Mouse (Mus musculus): ENCODE results near the gene Olfr691. TPM values are rescaled to one million over a fixed set of nuclear protein-coding genes. Genes with fewer than 3 reads are reported as not detected.
"Not testable (repeated sequence)": the region's sequence is repeated elsewhere in the genome, so short reads cannot be mapped to it uniquely, and the experiment has no call there.

The Olfr691 gene
- polyA plus RNA-seq, 1 experiment: not detected

DNA sequence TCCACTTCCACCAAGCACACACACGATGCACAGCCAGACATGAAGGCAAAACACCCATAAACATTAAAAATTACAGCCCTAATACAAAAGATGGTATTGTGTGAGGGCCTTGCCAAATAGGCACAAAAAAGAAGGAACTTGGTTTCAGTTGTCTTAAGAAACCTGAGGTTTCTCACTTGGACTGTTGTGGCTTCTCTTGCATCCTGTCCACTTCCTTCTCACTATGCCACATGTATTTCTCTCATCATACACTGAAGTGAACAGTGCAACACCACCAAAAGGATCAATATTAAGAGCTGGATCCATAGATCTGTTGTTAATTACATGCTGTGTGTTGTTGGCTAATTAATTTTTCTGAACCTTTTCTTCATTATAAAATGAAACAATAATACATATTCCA lies 30.8 kb upstream of the Olfr691 start:
- Histone ChIP-seq H3K27me3 (ENCODE audit: control insufficient read depth, insufficient read depth, low read length) (no peaks in the 10 kb centered on the region), H3K27ac (ENCODE audit: insufficient read depth, low read length) (no peak overlapping the region), H3K4me3 (ENCODE audit: extremely low read depth, insufficient read depth, insufficient read length) (no peak overlapping the region), H3K4me1 (ENCODE audit: control insufficient read depth, insufficient read depth, insufficient read length) (no peaks in the 10 kb centered on the region; the same call in 1 of the 2 replicates), H3K36me3 (ENCODE audit: control insufficient read depth, insufficient read depth, low read length) (peaks cover 1% of the 10 kb centered on the region; the same call in 1 of the 2 replicates)
- no peak for DNase-seq (ENCODE audit: low read depth in 1 of 2, low spot score in 2 of 2)
- whole genome bisulfite sequencing: 6% methylated on average over 1 of the region's 1 CpGs
- TF ChIP-seq CTCF (IDR thresholded peaks at IDR 0.05; ENCODE audit: extremely low read depth, insufficient read depth, insufficient read length, insufficient replicate concordance) (no peak), POLR2A (IDR thresholded peaks at IDR 0.05; ENCODE audit: low read depth, low read length) (no peak)

DNA sequence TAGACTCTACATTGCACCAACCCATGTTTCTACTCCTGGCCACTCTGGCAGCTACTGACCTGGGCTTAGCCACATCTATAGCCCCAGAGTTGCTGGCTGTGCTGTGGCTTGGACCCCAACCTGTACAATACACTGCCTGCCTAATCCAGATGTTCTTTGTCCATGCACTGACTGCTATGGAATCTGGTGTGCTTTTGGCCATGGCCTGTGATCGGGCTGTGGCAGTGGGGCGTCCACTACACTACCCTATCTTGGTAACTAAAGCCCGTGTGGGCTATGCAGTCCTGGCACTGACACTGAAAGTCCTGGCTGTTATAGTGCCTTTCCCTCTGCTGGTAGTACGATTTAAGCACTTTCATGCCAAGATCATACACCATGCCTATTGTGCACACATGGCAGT lies 26.5 kb upstream of the Olfr691 start:
- H3K27me3 ChIP-seq (ENCODE audit: control insufficient read depth, insufficient read depth, low read length): no peaks in the 10 kb centered on the region
- TF ChIP-seq POLR2A (IDR thresholded peaks at IDR 0.05; ENCODE audit: low read depth, low read length) (no peak), CTCF (IDR thresholded peaks at IDR 0.05; ENCODE audit: extremely low read depth, insufficient read depth, insufficient read length, insufficient replicate concordance) (no peak)
- no peaks in the 10 kb centered on the region; the same call in 1 of the 2 replicates for H3K4me1 ChIP-seq (ENCODE audit: control insufficient read depth, insufficient read depth, insufficient read length)
- DNase-seq (ENCODE audit: low read depth in 1 of 2, low spot score in 2 of 2): no peak
- no peaks in the 10 kb centered on the region for H3K36me3 ChIP-seq (ENCODE audit: control insufficient read depth, insufficient read depth, low read length)
- no peak overlapping the region for H3K27ac ChIP-seq (ENCODE audit: insufficient read depth, low read length)
- WGBS: 91% methylated on average over 4 of the region's 4 CpGs
- H3K4me3 ChIP-seq (ENCODE audit: extremely low read depth, insufficient read depth, insufficient read length): no peak overlapping the region

DNA sequence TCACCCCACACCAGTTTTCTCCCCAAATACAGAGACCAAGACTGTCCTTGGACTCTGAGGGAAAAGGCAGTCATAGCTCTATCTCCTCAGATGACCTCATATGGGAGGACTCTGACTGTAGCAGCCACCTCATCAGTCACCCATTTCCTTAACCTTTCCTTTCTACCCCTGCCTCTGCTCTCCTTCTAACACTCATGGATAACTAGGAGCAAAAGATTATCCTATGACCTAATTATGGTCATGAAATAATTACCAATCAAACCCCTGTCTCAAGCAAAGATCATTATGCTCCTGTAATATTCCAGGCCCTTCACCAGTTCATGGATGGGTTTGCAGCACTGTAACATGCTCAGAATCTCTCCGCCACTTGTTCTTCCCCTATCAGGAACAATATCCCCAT lies 25.9 kb upstream of the Olfr691 start, which contains the start of gene Olfr692:
Gene Olfr692, plus strand, starts transcription at position 301 of the 400 bp plus-strand sequence.
- Histone ChIP-seq H3K27me3 (ENCODE audit: control insufficient read depth, insufficient read depth, low read length) (no peaks in the 10 kb centered on the region), H3K27ac (ENCODE audit: insufficient read depth, low read length) (no peak within 1 kb of the TSS), H3K4me1 (ENCODE audit: control insufficient read depth, insufficient read depth, insufficient read length) (no peaks in the 10 kb centered on the region; the same call in 1 of the 2 replicates), H3K4me3 (ENCODE audit: extremely low read depth, insufficient read depth, insufficient read length) (no peak within 1 kb of the TSS), H3K36me3 (ENCODE audit: control insufficient read depth, insufficient read depth, low read length) (no peaks in the 10 kb centered on the region)
- DNase-seq (ENCODE audit: low read depth in 1 of 2, low spot score in 2 of 2): no peak
- 95% methylated on average over 1 of the region's 1 CpGs for WGBS
- no peak for TF ChIP-seq CTCF (IDR thresholded peaks at IDR 0.05; ENCODE audit: extremely low read depth, insufficient read depth, insufficient read length, insufficient replicate concordance)
- TF ChIP-seq POLR2A (IDR thresholded peaks at IDR 0.05; ENCODE audit: low read depth, low read length): no peak

DNA sequence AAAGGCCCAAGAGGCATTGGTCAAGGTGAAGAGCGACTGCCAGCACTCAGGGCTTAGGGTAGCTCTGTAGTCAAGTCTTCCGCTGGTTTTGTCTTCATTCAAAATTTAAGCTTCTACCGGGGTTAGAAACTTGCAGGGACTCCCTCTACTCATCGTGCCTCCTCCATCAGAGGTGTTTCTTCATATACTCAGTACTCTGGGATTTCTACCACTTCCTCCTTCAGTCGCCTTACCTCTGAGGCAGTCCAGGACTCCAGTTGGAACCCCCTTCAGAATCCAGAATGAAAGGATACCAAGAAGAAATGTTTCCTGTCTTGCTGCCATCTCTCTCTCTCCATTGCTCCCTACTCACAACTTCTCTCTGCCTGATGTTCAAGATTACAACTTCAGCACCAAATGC lies 25.2 kb upstream of the Olfr691 start:
- H3K27ac ChIP-seq (ENCODE audit: insufficient read depth, low read length): no peak overlapping the region
- TF ChIP-seq POLR2A (IDR thresholded peaks at IDR 0.05; ENCODE audit: low read depth, low read length): no peak
- TF ChIP-seq CTCF (IDR thresholded peaks at IDR 0.05; ENCODE audit: extremely low read depth, insufficient read depth, insufficient read length, insufficient replicate concordance): no peak
- no peaks in the 10 kb centered on the region for H3K36me3 ChIP-seq (ENCODE audit: control insufficient read depth, insufficient read depth, low read length)
- no peaks in the 10 kb centered on the region; the same call in 1 of the 2 replicates for H3K4me1 ChIP-seq (ENCODE audit: control insufficient read depth, insufficient read depth, insufficient read length)
- no peak for DNase-seq (ENCODE audit: low read depth in 1 of 2, low spot score in 2 of 2)
- WGBS: 86% methylated on average over 5 of the region's 5 CpGs
- no peaks in the 10 kb centered on the region for H3K27me3 ChIP-seq (ENCODE audit: control insufficient read depth, insufficient read depth, low read length)
- H3K4me3 ChIP-seq (ENCODE audit: extremely low read depth, insufficient read depth, insufficient read length): no peak overlapping the region

DNA sequence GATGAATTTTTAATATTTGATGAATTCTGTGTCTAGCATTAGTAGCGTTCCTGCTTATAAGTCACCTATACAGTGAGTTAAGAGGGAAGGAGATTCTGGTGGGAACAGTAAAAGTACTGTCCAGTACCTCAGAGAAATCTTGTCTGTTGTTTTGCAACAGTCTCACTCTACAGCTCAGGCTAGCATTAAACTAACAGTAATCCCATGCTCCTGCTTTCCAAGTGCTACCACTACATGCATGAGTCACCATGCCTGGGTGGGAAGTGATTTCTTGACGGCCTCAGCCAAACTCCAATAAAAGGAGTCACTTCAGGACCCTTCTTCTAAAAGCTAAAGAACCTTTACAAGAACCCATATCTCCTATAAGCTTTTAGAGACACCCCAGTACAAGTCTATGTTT lies 19.6 kb upstream of the Olfr691 start:
- H3K27ac ChIP-seq (ENCODE audit: insufficient read depth, low read length): no peak overlapping the region
- H3K4me3 ChIP-seq (ENCODE audit: extremely low read depth, insufficient read depth, insufficient read length): no peak overlapping the region
- H3K4me1 ChIP-seq (ENCODE audit: control insufficient read depth, insufficient read depth, insufficient read length): no peaks in the 10 kb centered on the region
- no peaks in the 10 kb centered on the region for H3K27me3 ChIP-seq (ENCODE audit: control insufficient read depth, insufficient read depth, low read length)
- H3K36me3 ChIP-seq (ENCODE audit: control insufficient read depth, insufficient read depth, low read length): no peaks in the 10 kb centered on the region
- TF ChIP-seq CTCF (IDR thresholded peaks at IDR 0.05; ENCODE audit: extremely low read depth, insufficient read depth, insufficient read length, insufficient replicate concordance) (no peak), POLR2A (IDR thresholded peaks at IDR 0.05; ENCODE audit: low read depth, low read length) (no peak)
- DNase-seq (ENCODE audit: low read depth in 1 of 2, low spot score in 2 of 2): no peak
- WGBS: 82% methylated on average over 2 of the region's 2 CpGs

DNA sequence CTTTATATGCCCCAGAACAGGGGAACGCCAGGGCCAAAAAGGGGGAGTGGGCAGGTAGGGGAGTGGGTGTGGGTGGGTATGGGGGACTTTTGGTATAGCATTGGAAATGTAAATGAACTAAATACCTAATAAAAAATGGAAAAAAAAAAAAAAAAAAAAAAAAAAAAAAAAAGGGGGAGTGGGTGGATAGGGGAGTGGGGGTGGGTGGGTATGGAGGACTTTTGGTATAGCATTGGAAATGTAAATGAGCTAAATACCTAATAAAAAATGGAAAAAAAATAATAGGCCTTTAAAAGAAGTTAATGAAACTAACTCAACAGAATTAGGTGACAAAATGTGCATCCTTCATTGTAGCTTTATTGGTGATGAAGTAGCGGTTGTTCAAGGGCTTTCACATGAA lies 14.4 kb upstream of the Olfr691 start:
- H3K27ac ChIP-seq (ENCODE audit: insufficient read depth, low read length); H3K4me1 ChIP-seq (ENCODE audit: control insufficient read depth, insufficient read depth, insufficient read length): not testable (repeated sequence)

DNA sequence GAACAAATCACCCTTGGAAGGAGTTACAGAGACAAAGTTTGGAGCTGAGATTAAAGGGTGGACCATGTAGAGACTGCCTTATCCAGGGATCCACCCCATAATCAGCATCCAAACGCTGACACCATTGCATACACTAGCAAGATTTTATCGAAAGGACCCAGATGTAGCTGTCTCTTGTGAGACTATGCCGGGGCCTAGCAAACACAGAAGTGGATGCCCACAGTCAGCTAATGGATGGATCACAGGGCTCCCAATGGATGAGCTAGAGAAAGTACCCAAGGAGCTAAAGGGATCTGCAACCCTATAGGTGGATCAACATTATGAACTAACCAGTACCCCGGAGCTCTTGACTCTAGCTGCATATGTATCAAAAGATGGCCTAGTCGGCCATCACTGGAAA lies 14.0 kb upstream of the Olfr691 start:
- not testable (repeated sequence) for DNase-seq (ENCODE audit: low read depth in 1 of 2, low spot score in 2 of 2)

More for the DNA sequence above, 14.4 kb upstream of the Olfr691 start:
- H3K36me3 ChIP-seq (ENCODE audit: control insufficient read depth, insufficient read depth, low read length); DNase-seq (ENCODE audit: low read depth in 1 of 2, low spot score in 2 of 2); H3K27me3 ChIP-seq (ENCODE audit: control insufficient read depth, insufficient read depth, low read length); H3K4me3 ChIP-seq (ENCODE audit: extremely low read depth, insufficient read depth, insufficient read length): not testable (repeated sequence)
- 96% methylated on average over 1 of the region's 2 CpGs for WGBS

More for the DNA sequence above, 14.0 kb upstream of the Olfr691 start:
- not testable (repeated sequence) for H3K27ac ChIP-seq (ENCODE audit: insufficient read depth, low read length); H3K27me3 ChIP-seq (ENCODE audit: control insufficient read depth, insufficient read depth, low read length); H3K4me3 ChIP-seq (ENCODE audit: extremely low read depth, insufficient read depth, insufficient read length); H3K36me3 ChIP-seq (ENCODE audit: control insufficient read depth, insufficient read depth, low read length); H3K4me1 ChIP-seq (ENCODE audit: control insufficient read depth, insufficient read depth, insufficient read length)
- WGBS: no CpG with 5 or more reads among the region's 5 CpGs
